Mouse (Mus musculus) gastrocnemius, postnatal 14 days (tissue): Measurements from ENCODE around the gene 1700001C19Rik. TPM values are rescaled to one million over a fixed set of nuclear protein-coding genes. Genes with fewer than 3 reads are reported as not detected.

Experiments
- DNase-seq: peaks from one replicate; pipeline ENCODE4 v3.0.0; 2021; ENCODE audit warnings: mixed read lengths
- intact Hi-C: fragments of 180-260 bp; cut with DNase I; formaldehyde crosslinking; loops from one replicate; pipeline ENCODE4 v1.15.1; 2025; ENCODE audit warnings: low total_unique reads
- total RNA-seq, 2 experiments: library from RNA; stranded (reverse); gene quantifications; 2 replicates each; pipeline ENCODE4 v1.2.3; 2021

The 1700001C19Rik gene
- total RNA-seq, 2 experiments from 2014 or later: not detected

- intact Hi-C loops: loop anchor here (10.0 kb wide), 1 partner anchor 98 kb away; no protein-coding TSS in a partner anchor
- DNase-seq: no peak
Measured at GRCm38 (mm10) chr17:47386649-47387048, 50.5 kb downstream of the 1700001C19Rik start.

DNA sequence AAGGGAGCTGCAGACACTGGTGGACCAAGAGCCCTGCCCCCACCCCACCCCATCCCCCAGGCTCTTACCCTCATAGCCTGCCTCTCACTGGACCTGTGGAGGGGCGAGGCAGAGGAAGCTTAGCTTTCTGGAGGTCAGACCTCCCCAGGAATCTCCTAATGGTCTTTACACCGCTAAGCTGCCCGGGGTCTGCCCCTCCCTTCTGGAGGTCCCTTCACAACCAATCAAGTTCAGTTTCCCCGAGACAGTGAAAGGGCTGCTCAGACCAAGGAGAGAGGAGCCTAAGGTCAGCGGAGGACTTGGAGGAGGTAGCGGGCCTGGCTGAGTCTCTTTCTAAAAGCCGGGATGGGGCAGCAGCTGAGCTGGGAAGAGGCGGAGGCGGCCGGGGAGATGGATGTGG lies 52.0 kb downstream of the 1700001C19Rik start, which contains the start of gene Guca1b:
Guca1b (plus strand) TSS at position 249 of the 400 bp plus-strand sequence.
- intact Hi-C loops: loop anchor here (10.0 kb wide), 1 partner anchor 100 kb away; no protein-coding TSS in a partner anchor
- no peak for DNase-seq

DNA sequence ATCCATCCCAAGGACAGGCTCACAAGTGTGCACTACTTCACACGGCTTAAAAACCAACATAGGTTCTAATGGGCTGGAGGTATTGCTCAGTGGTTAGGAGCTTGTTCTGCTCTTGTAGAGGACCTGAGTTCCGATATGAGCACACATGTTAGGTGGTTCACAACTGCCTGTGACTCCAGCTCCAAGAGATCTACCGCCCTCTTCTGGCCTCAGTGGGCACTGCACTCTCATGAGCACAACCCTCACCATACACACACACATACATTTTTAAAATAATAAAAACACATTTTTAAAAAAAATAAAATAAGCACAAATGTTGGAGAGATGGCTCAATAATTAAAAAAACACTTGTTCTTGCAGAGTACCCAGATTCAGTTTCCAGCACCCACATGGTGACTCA lies 53.1 kb downstream of the 1700001C19Rik start:
- intact Hi-C loops: loop anchor here (10.0 kb wide), 1 partner anchor 101 kb away; no protein-coding TSS in a partner anchor
- DNase-seq: no peak

DNA sequence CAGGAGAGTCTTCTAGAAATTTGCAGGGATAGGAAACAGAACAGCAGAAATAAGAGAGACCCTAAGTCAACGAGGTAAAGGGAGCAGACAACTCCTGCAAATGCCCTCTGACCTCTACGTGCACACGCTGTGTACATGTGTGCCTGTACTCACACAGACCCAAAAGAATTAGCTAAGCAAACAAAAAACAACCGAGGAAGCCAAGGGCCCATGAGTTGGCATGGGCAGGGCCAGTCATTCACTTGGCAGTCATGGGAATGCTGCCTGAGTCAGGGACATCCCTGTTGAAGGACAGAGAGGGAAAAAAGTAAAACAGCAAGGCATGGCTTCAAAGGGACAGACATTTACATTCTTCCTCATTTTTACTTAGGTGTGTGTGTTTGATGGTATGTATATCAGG lies 53.9 kb downstream of the 1700001C19Rik start:
- no peak for DNase-seq
- intact Hi-C loops: loop anchor here (10.0 kb wide), 1 partner anchor 102 kb away; no protein-coding TSS in a partner anchor

DNA sequence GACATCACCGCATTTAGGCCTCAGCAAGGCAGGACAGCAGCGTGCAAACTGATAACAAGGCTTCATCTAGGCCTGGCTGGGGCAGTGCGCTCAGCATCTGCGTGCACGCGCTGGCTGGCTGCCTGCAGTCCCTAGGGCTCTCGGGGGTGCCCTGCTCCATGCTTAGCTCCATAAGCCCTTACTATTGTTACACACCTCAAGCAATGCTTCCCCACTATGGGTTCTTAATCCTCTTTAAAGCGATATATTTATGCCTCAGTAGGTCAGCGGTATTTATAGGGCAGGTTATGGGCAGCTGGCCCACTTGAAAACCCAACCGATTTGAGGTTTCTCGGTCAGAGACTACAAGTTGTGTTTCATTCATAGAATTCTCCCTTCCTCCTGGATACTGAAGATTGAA lies 55.3 kb downstream of the 1700001C19Rik start:
- DNase-seq: no peak
- intact Hi-C loops: loop anchor here (10.0 kb wide), 1 partner anchor 103 kb away; no protein-coding TSS in a partner anchor

DNA sequence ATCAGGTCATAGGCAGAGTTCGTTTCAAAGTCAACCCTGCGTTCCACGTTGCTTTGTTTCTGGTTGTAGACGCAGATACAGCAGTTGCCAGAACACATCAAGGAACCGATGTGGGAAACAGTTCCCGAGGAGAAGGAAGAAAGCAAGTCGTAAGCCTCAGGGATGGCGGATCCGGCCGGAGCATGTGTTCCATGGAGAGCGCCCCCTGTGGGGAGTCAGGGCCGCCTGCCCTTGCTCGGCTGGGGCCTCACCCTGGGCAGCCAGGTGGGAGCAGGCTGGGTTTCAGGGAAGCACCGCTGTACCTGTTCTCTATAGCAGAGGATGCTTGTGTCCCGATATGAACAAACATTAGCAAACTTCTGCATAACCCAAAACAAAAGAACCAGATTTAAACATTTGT lies 59.0 kb downstream of the 1700001C19Rik start:
- intact Hi-C loops: no loop called here

GRCm38 (mm10) chr17:47376779-47377280 lies 60.3 kb downstream of the 1700001C19Rik start:
- intact Hi-C loops: no loop called here

More for the DNA sequence above, 59.0 kb downstream of the 1700001C19Rik start:
- no peak for DNase-seq

GRCm38 (mm10) chr17:47373991-47374390 lies 63.2 kb downstream of the 1700001C19Rik start:
- intact Hi-C loops: no loop called here
- DNase-seq: no peak

More at GRCm38 (mm10) chr17:47376779-47377280, 60.3 kb downstream of the 1700001C19Rik start:
- no peak for DNase-seq

DNA sequence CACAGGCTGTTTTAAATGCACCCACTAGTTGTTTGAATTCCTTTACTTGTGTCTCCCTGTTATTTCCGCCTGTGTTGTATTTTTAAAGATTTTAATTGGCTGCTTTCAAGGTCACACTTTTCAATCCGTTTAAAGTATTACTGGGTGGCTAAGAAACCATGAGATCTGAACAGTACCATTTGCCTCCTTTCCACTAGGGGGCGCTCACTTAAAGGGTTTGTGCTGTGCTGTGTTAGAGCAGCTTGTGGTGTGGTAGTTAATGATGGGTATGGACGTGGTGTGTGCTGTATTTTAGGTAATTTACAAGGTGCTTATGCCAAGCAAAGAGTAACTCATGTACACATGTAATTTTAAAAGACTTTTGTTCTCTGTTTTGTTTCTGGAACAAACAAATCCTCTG lies 65.7 kb downstream of the 1700001C19Rik start:
- intact Hi-C loops: no loop called here
- DNase-seq: peak; percentile 49

GRCm38 (mm10) chr17:47369087-47369443 lies 68.1 kb downstream of the 1700001C19Rik start:
- DNase-seq: peak; percentile 19
- intact Hi-C loops: no loop called here

DNA sequence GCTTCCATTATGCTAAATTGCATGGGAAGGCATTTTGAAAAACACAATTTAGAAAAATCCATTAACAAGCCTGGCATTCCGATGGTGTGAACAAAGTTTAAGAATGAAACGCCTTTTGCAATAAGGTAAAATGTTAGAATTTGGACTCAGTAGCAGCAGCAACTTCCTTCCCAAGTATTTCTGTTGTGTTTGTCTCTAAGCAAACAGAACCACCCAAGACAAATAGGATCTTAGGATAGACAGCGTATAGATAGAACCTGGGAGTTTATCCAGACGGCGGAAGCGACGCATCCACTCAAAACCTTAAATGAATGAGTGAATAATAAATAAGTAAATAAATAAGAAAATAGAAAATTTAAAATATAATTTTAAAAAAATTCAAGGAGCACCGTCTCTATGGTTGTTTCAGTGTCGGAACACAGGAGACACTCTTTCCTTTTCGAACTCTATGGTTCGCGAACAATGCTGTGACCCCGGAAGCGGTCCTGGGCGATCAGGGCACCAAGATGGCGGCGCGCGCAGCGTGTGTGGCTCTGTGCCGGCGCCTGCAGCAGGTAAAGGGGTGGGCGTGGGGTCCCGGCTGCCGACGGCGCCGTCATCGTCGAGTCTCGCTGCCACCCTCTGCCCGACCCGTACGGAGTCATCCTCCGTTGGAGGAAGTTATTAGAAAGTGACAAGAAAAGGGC lies 68.6 kb downstream of the 1700001C19Rik start, which contains the start of gene Mrps10:
Mrps10 (plus strand) TSS at position 487 of the 686 bp plus-strand sequence.
- peak; percentile 85 for DNase-seq
- intact Hi-C loops: no loop called here

Other genes starting within 250 kb of the 1700001C19Rik start
- gene Mrps10, start 68.5 kb downstream of the 1700001C19Rik start, total RNA-seq: 10 to 100 TPM; 36.8 to 40.7 TPM
- gene Guca1b, start 52.0 kb downstream of the 1700001C19Rik start, total RNA-seq: under 1 TPM; 0.22 to 0.41 TPM
- under 1 TPM; 0.27 to 0.66 TPM for gene Guca1a, start 36.8 kb downstream of the 1700001C19Rik start, total RNA-seq
- under 1 TPM; 0.31 to 0.49 TPM for gene AI661453, start 761 bp downstream of the 1700001C19Rik start, total RNA-seq
- gene Taf8, start 64.9 kb upstream of the 1700001C19Rik start, total RNA-seq: 10 to 100 TPM in 1 of 2 experiments, 1 to 10 TPM in 1; 9.5 to 10.2 TPM
- gene Ccnd3, start 67.7 kb upstream of the 1700001C19Rik start, total RNA-seq: 10 to 100 TPM; 57.0 to 63.3 TPM
- gene Bysl, start 174.1 kb upstream of the 1700001C19Rik start, total RNA-seq: 10 to 100 TPM; 12.3 to 14.8 TPM
- gene Med20, start 174.2 kb upstream of the 1700001C19Rik start, total RNA-seq: 10 to 100 TPM; 10.3 to 12.6 TPM
- 1 to 10 TPM; 1.2 to 1.9 TPM for gene Gm20517, start 174.2 kb upstream of the 1700001C19Rik start, total RNA-seq
- gene Usp49, start 193.3 kb upstream of the 1700001C19Rik start, total RNA-seq: 1 to 10 TPM; 3.2 to 4.3 TPM